19 mouse cellular contexts compared by ENCODE assay signal in the genomic region with DNA sequence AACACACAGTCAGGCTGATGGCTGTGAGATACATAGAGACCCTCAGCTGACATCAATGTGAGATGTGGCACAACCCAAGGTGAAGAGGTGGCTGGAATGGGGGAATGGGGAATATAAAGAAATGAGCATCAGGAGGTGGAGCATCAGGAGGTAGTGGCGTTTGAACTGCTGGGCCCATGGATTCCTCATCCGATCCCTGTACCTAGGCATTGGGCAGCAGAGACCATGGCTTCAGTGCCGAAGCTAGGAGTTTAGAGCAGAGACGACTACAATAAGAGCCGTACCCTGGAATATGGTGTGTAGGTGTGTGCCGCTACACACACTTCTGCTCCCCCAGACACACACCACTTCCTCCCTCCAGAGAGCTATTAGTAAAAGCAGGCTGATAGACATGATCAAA.
"Had no signal": no experiment of that assay in that cellular context is flagged by ENCODE, and none has a peak within 500 bp of the region (broad histone marks: within the 10 kb centered on the region; RNA-seq: fewer than 3 reads in every experiment).

No protein-coding gene starts in this region.

- H3K27me3 ChIP-seq: liver, embryonic 12.5 days; midbrain, embryonic 13.5 days; neural tube, embryonic 13.5 days; neural tube, embryonic 15.5 days had no signal

- H3K4me3 ChIP-seq: liver, embryonic 12.5 days; midbrain, embryonic 10.5 days; midbrain, embryonic 13.5 days; myocyte; neural tube, embryonic 13.5 days; neural tube, embryonic 15.5 days had no signal

- ATAC-seq: liver, embryonic 12.5 days; midbrain, embryonic 13.5 days; midbrain, embryonic 16.5 days had no signal

- H3K4me2 ChIP-seq: liver, embryonic 12.5 days; lung, embryonic 14.5 days; midbrain, embryonic 13.5 days; neural tube, embryonic 13.5 days; neural tube, embryonic 15.5 days had no signal

- H3K4me1 ChIP-seq: liver, embryonic 12.5 days; midbrain, embryonic 10.5 days; midbrain, embryonic 13.5 days; neural tube, embryonic 13.5 days; neural tube, embryonic 15.5 days had no signal

- DNase-seq: lung, adult 18-20 months; lung, embryonic 14.5 days; lung, postnatal 10 days; retina, postnatal 1 day; right cerebral cortex, adult 18-20 months; right cerebral cortex, postnatal 25 days; right cerebral cortex, postnatal 4 days; spleen, adult 18-20 months; thymus, adult 2 months; thymus, postnatal 25 days; thymus, postnatal 4 days had no signal

- H3K36me3 ChIP-seq: liver, embryonic 12.5 days; midbrain, embryonic 10.5 days; midbrain, embryonic 13.5 days; neural tube, embryonic 13.5 days; neural tube, embryonic 15.5 days had no signal

- H3K9ac ChIP-seq: liver, embryonic 12.5 days; liver, embryonic 14.5 days; lung, embryonic 14.5 days; midbrain, embryonic 13.5 days; neural tube, embryonic 13.5 days; neural tube, embryonic 15.5 days had no signal

- H3K27ac ChIP-seq: liver, embryonic 12.5 days; liver, embryonic 14.5 days; midbrain, embryonic 10.5 days; midbrain, embryonic 13.5 days; neural tube, embryonic 13.5 days; neural tube, embryonic 15.5 days had no signal

- H3K9me3 ChIP-seq: liver, embryonic 12.5 days; midbrain, embryonic 10.5 days; midbrain, embryonic 13.5 days; neural tube, embryonic 13.5 days; neural tube, embryonic 15.5 days had no signal
